Mouse (Mus musculus): ENCODE data around the gene Prdm16.

Gene Prdm16

DNA sequence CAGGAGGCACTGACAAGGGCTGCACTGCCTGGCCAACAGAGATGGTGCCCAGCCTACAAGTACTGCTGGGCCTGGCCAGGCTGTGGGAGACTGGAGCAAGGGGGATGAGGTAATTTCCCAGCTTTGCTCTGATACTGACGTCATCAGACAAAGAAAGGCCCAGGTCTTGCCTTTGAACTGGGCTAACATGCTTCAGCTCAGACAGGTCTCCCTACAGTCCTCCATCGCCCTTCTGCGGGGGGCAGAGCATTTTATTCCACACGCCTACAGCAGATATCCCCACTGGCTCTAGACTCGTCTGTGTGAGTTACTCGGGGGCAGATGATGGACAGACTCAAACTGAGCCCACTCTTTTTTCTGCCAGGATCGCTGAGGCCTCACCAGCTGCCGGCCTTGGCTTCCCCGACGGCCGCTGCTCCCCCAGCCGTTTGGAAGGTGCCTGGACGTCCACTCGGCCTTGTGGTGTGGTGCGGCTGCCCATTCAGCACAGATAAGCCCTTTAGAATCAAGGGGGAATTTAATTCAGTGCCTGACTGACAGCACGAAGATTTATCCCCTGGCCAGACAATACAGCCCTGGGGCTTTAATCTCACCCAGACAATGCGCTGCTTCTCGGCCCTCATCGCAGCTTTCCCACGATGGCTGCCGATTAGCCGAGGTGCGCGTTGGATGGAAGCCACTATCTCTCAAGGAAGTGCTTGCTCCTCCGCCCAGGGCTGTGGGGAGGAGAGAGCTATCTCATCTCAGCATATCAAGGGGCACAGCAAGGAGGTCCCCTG, 32.8 kb downstream of the Prdm16 start:
- peak; percentile 76 for DNase-seq (ENCODE audit: low read depth, low spot score)

DNA sequence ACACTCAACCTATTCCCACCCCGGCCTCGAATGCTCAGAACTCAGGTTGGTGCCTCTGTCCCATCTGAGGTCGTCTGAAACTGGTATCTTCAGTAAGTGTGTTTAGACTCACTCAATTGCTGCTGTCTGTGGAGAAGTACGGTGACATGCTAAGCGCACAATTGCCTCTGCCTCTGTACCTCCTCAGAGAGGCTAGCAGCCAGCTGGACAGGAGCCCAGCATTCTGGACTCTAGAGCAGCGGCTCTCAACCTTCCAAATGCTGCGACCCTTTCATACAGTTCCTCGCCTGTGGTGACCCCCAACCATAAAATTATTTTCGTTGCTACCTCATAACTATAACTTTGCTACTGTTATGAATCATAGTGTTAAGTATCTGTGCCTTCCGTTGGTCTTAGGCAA, 34.3 kb downstream of the Prdm16 start:
- no peak for DNase-seq (ENCODE audit: low read depth, low spot score)

DNA sequence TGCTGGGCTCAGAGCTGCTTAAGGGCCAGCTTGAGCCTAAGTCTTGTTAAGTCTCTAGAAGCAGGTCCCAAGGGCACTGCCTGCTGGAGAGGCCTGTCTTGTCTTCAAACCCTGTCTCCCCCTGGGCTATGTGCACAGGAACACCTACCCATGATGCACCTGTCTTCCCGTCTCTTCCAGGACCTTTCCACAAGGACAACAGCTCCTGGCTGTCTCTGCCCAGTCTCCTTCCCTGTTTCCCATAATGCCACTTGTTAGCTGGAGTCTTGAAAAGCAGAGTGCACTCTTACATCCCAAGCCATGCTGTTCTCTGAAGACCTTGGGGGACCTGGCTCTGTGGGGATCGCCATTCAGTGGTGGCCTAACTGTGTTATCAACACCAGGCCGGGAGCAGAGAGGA, 35.7 kb downstream of the Prdm16 start:
- no peak for DNase-seq (ENCODE audit: low read depth, low spot score)

DNA sequence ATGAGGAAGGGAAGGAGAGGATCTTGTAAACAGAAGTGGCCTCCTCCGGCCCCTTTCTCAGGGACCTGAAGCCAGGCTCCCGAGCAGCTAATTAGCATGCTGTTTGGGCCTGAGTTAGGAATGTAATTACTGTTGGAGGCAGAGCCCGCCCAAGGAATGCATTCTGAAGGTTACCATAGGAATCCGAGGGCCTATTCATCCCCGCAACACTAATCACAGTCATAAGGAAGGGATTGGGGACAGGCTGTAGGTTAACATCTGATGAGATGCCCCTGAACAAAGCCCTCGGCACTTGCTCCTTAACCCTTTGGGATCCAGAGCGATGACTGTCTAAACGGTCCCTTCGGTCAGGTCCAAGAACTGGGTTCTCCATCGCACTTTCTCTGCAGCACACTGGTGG, 36.7 kb downstream of the Prdm16 start:
- peak; percentile 78 for DNase-seq (ENCODE audit: low read depth, low spot score)

DNA sequence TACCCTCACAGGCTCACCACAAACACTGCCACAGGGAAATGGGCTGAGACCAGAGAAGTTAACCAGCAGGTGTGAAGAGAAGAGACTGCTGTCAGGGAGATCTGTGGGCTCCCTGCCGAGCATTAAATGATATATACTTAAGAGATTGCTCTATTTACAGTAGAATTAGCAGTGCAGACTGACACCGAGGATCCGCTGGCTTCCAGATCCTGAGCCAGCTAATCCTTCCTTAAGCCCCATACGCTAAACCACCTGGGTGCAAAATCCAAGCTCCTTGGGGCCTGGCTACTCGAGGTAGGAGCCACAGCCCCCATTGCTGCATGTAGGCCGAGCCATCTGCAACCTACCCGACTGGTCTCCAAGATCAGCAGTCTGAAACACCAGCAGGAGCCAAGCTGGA, 38.3 kb downstream of the Prdm16 start:
- DNase-seq (ENCODE audit: low read depth, low spot score) = no peak

DNA sequence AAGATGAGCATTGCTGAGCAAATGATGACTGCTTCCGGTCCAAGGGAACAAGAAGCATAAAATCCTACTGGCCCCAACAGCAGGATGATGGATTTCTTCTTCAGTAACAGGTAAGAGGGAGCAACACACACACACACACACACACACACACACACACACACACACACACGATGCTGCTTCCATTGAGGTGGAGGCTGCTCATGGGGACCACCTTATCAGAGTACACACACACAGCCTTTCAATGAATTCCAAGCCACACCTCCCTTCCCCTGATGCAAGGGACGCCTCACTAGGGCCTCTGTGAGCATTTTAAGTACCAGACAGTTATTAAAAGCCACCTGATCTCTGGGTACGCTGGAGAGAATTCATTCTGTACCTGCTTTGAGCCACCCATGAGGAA, 39.9 kb downstream of the Prdm16 start:
- no peak for DNase-seq (ENCODE audit: low read depth, low spot score)

DNA sequence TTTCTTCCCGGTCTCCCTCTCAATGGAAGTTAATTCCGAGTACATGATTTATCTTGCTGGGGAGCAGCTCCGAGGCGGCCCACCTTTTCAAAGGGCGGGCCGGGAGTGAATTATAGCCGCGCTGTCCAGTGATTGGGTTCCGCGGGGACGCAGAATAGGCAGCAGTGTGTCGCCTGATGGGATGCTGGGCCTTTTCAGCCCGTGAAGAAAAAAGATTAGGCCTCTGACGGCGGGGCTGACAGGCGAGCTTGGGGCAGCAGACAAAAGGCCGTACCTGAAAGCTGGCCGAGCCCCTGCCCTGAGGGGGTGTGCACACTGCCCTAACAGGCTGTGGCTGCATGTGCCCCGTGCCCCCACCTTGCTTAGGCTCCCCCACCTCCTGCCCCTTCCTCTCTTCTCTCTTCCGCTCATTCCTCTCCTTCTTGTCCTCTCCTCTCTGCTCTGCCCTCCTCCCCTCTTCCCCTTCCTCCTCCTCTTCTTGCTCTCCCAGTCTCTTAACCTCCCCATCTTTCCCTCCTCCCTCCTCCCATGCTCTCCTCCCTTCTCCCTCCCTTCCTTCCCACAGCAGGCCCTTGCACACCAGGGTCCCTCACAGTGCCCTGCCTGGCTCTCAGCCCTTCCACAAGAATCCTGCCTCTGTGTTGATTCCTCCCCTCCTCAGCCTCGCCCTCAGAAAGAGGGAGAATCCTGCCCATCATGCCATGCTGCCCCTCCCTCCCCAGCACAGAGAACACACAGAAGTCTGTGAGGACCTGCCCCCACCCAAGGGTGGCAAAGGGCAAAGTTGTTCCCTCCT, 41.7 kb downstream of the Prdm16 start:
- peak; percentile 85 for DNase-seq (ENCODE audit: low read depth, low spot score)

DNA sequence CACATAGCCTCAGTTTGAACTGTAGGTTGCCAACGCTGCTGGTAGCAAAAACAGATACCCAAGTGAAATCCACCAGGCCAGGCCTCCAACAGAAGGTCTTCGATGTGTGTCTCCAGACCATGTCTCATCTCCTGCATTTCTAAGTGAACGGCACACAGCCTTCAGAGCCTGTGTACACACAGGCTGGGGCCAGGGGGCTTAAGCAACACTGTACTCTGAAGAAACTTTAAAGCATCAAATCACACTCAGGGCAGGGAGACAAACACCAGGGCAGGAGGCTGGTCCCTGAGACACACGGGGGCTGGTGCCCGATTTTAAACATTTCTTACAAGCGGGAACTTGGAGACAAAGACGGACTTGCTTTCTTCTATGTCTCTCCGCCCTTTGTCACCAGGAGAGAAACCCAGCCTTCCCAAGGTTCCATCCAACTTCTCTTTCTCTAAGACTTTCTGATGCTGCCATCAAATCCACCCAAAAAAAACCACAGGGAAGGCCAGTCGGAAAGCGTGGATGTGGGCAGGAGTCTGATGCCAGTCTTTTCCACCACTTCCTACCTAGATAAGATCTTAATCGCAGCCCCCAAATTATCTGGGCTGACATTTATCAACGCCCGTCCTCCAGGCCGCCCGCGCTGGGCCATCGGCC, 42.4 kb downstream of the Prdm16 start:
- no peak for DNase-seq (ENCODE audit: low read depth, low spot score)

DNA sequence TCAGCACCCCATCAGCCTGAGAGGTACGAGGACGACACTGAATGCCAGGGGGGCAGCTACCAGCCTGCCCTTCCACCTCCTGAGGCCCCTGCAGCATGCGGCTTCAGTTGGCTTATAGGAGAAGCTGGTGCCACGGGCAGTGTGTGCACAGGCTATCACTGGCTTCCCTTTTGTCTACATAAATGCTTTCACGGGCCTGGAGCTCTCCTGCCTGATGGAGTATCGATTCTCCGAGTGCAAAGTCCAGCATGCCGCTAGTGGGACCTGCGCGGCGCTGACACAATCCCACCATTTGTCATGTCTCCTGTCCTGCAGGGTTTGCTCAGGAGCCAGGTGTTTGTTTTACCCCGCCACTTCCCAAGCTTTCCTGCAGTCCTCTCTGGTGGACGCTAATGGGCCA, 44.1 kb downstream of the Prdm16 start:
- no peak for DNase-seq (ENCODE audit: low read depth, low spot score)

DNA sequence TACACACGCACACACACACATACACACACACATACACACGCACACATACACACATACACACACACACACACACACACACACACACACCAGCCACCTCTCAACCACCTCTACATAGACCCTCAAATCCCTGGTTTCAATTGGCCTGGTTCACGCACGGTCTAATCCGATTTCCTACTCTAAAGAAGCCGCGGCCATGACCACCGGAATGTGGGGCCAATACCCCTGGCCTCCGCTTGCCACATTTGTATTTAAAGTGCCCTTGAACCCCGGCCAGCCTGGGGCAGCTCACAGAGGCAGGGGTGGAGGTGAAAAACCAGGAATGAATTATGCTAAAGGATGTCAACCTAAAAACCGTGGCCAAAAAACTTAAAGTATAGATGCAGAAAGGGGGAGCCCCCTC, 45.8 kb downstream of the Prdm16 start:
- no peak for DNase-seq (ENCODE audit: low read depth, low spot score)

DNA sequence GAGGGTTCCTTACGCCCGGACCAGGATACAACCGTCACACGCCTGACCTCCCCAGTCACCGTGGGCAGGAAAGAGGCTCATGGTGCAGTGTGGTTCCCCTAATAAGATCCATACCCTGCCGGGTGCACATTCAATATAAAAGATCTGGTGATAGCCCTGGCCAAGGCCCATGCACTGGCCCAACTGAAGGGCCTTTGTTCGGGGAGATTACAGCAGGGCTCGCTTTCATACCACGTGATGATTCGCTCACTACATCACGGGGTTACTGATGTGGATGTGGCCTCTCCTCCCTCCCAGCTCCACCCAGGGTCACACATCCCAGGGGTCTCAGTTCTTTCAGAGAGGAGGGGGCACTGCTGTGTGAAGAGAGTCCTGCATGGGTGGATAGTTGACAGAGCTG, 50.3 kb downstream of the Prdm16 start:
- no peak for DNase-seq (ENCODE audit: low read depth, low spot score)

DNA sequence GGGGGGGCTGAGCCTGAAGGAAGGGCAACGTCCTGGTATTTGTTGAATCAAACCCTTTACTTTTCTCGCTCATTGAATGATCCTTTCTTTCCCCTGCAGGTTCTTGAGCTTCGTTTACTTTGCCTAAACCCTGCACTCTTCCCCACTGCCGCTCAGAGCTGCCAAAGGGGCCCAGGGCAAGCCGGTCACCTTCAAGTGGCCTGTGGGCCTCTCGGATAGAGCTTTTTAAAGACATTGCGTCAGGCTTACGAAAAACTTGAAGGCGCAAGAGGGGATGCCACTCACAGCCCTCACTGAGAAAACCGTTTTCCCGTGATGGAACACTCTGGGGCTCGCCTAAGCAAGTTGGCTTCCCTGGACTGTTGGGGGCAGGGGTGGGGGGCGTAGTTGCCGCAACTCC, 50.9 kb downstream of the Prdm16 start:
- no peak for DNase-seq (ENCODE audit: low read depth, low spot score)

DNA sequence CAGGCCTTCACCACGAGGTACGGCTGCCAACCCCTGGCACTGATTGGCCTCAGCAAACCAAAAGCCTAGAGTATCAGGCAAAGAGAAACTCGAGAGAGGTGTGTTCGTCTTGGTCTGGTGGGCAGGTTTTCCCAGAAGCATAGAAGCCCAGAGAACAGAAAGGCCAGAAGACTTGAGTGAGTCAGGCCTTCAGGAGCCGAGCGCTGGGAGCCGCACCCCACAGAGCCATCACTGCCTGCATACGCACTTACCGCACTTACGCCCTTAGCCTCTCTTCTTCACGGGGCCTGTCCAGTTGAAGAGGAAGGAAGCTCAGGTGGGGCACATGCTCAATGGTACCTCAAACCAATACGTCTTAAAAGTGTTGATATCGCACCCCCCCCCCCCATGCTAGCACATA, 53.0 kb downstream of the Prdm16 start:
- DNase-seq (ENCODE audit: low read depth, low spot score) = no peak

DNA sequence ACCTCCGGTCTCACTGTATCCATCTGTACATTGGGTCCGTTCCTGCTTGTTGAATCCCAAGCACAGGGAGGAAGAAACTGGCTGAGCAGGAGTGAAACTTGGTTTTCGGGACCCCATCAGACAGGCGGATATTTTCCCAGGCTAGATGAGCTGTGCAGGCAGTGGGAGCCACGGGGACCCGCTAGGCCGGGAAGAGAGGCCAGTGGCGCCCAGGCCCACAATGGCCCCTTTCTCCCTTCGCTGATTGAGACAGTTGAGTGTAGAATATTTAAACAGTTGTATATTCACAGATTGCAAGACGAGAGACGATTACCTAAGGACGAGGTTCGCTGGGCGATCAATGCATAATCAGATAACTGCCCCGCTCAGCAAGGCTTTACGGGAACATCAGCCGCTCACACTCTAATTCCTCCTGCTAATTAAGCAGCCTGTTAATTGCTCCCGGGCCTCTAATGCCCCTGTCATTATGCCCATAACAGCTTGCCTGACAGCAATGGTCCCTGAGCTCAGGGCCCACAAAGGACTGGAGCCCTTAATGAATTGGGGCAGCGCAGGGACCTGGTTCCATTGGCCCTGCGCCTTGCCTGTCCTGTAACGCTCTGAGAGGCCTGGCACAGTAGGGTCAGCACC, 54.0 kb downstream of the Prdm16 start:
- no peak for DNase-seq (ENCODE audit: low read depth, low spot score)

DNA sequence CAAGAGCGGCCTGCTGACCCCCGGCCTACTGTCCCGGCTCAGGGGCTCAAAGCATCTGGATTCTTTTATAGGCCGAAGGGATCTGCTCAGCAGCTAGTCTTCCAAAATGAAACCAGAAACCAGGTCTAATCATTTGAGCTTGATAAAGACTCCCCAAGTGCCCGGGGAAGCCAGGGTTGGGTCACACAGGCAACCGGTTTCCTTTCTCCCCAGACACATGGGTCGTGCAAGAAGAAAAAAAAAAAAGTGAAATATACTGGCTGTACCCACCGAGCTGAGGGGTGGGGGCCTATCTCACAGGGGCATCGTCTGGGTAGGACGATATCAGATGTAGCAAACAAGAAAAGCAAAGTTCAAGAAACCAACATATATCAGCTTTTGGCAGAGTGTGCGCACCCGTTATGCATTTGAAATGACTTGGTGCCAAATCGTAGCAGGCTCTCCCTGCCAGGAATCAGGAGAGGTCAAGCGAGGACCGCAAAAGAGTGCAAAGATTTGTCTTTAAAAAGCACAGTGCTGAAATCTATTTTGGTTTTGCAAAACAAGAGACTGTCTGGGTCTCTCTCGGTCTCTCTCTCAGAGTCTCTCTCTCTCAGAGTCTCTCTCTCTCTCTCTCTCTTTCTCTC, 55.3 kb downstream of the Prdm16 start:
- no peak for DNase-seq (ENCODE audit: low read depth, low spot score)

DNA sequence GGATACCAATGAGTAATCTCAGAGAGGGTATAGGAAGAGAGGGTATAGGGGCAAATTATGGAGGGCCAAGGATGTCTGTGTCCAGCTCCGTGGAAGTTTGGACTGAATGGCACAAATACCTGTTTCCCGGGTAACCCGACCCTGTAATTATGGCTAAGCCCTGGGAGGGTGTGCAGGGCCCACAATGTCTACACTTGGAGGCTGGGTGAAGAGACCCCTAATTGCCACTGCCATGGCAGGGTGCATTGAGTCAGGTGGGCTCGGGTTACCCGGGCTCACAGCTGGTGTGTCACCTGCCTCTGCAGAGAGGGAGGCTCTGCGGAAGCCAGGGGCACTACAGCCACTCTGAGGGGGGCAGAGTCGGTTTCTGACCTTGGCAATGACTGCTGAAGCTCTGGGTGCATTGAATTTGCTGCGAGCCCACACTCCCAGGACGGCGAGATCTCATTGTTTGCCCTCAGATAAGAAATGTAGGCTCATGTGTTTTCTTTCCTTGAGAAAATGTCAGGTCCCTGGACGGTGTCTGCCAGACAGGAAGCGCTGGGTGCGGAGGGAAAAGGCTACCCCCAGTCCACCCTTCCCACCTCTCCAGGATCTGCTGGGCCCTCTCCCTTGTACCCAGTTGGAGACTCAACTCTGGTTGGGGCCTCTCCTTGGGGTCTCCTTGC, 62.3 kb downstream of the Prdm16 start:
- DNase-seq (ENCODE audit: low read depth, low spot score) = no peak

DNA sequence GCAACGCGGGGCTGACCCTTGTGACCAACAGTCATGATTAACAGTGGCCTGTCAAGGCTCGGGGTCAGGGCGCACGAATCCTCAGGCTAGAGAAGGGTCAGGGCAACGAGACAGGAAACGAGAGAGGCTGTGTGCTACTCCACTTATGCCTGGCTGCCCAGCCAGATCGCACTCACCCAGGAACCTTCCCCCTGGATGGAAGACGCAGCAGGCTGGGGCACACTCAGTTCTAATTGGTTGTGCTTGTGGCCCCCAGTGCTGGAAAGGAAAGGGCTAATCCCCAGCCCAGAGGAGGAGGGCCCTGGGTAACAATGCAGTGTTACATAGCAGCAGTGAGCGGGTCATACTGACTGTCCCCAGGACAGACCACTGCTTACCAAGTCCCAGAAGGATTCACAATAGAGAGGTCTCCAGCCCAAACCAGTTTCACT, 66.2 kb downstream of the Prdm16 start:
- DNase-seq (ENCODE audit: low read depth, low spot score) = peak; percentile 73

DNA sequence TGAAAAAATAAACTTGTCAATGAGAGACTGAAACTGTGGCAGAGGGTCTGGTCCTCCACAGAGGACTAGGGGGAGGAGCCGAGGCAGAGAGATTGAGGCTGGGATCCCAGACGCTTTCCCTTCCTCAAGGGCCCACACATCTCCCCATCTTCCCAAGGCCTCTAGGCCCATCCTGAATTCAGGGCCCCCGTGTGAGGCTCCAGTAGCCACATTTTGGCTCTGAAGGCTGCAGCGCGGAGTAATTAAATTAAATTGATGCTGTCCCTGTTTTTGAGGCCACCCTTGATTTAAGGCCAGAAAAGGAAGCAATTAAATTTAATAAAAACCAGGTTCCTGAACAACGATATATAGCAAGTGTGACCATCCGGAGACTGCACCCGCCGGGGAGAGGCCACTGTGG, 66.8 kb downstream of the Prdm16 start:
- no peak for DNase-seq (ENCODE audit: low read depth, low spot score)

DNA sequence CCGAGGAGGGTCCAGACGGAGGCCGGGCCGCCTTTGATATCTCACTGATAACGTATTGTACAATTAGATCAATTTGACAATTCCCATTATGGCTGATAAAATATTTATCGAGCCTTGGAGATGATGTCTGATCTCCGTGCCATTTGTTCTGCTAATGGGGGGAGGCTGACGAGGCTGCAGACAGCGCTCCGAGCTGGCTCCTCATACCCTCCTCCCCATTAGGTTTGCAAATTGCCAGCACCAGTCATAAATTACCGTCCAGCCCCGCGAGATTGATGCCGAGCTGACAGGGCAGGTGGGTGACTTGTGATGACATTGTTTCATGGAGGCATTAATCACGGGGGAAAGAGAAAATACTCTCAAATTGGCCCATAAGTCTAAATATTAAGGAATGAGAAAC, 67.9 kb downstream of the Prdm16 start:
- peak; percentile 57 for DNase-seq (ENCODE audit: low read depth, low spot score)

DNA sequence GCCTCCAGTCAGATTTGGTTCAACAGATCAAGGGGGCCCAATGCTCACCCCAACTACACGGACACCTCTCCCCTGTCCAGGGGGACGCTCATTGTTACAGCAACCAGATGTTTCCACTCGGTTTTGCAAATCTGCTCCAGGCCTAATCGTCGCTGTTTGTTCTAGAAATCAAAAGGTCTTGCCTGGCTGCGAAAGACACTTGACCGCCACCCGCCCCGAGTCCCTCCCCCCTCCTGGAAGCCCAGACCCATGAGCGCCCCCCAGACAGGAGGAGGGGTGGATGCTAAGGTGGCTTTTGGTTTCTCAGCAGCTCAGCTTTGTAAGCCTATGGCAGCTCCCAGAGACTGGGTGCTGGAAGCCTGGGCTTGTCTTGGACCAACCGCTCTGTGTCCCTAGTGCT, 68.7 kb downstream of the Prdm16 start:
- no peak for DNase-seq (ENCODE audit: low read depth, low spot score)

DNA sequence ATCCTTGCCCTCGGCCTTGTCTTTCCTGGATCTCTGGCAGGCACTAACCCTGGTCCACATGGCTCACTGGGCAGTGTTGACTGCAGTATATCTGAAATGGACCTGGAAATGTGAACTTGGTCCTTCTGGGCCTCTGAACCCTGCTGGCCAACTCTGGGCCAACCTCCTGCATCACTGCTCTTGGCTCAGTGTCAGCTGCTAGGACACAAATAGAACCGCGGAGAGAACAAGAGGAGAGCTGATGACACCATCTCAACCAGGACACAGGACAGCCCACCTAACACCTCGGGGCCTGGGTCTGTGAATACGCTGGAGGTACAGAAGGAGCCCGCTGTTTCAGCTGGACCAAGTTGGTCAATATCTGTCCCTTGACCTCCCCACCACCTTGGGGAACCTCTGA, 73.5 kb downstream of the Prdm16 start:
- no peak for DNase-seq (ENCODE audit: low read depth, low spot score)
